Mouse (Mus musculus) embryonic facial prominence, embryonic 15.5 days (tissue): ENCODE measurements around the gene Hdac7. TPM values are rescaled to one million over a fixed set of nuclear protein-coding genes. Genes with fewer than 3 reads are reported as not detected.

Experiments
- ATAC-seq: fragments of 200-750 bp; cut with Nextera tagmentation; 2 replicates; pipeline ENCODE4 v1.8.0; 2017; ENCODE audit warnings: low read depth, moderate TSS enrichment; ENCODE audit not compliant: insufficient number of reproducible peaks, low FRiP score, low TSS enrichment
- H3K27ac ChIP-seq: fragments of 300-500 bp; sonication (generic); replicated peaks from 2 replicates; pipeline ENCODE4 v1.5.1; 2015; ENCODE audit warnings: mild to moderate bottlenecking, inconsistent platforms
- H3K27me3 ChIP-seq: fragments of 300-500 bp; sonication (generic); 2 replicates; pipeline ENCODE4 v1.6.1; 2015; ENCODE audit warnings: inconsistent platforms
- H3K36me3 ChIP-seq: fragments of 300-500 bp; sonication (generic); 2 replicates; pipeline ENCODE4 v1.6.1; 2015; ENCODE audit warnings: mild to moderate bottlenecking, inconsistent platforms
- H3K4me1 ChIP-seq: fragments of 300-500 bp; sonication (generic); 2 replicates; pipeline ENCODE4 v1.6.1; 2015; ENCODE audit warnings: inconsistent platforms
- H3K4me2 ChIP-seq: fragments of 300-500 bp; sonication (generic); replicated peaks from 2 replicates; pipeline ENCODE4 v1.6.1; 2015; ENCODE audit warnings: mild to moderate bottlenecking, inconsistent platforms
- H3K4me3 ChIP-seq: fragments of 300-500 bp; sonication (generic); replicated peaks from 2 replicates; pipeline ENCODE4 v1.5.1; 2015; ENCODE audit warnings: mild to moderate bottlenecking, inconsistent platforms
- H3K9ac ChIP-seq: fragments of 300-500 bp; sonication (generic); 2 replicates; pipeline ENCODE4 v1.6.1; 2015; ENCODE audit warnings: inconsistent platforms
- H3K9me3 ChIP-seq: fragments of 300-500 bp; sonication (generic); replicated peaks from 2 replicates; pipeline ENCODE4 v1.6.1; 2016; ENCODE audit warnings: inconsistent platforms
- WGBS: fragments of 180-500 bp; shearing (Covaris S2); methylation state at CpG from one replicate; pipeline ENCODE4 v1.1.7; 2015; 5-methylcytosine and 5-hydroxymethylcytosine counted together
- polyA plus RNA-seq: library from polyadenylated mRNA; unstranded; fragments of >200 nt; fragmentation: Nextera tagmentation; extraction: Ambion mirVana; gene quantifications from 2 replicates; pipeline ENCODE4 v1.2.1, GENCODE M21; 2015

Gene Hdac7
- polyA plus RNA-seq, 1 experiment from 2014 or later, result 37.9 TPM

GRCm38 (mm10) chr15:97749397-97749796, 94.9 kb downstream of the Hdac7 start:
- Histone ChIP-seq H3K9ac (no peak overlapping the region), H3K4me2 (no peak overlapping the region), H3K36me3 (no peaks in the 10 kb centered on the region), H3K27me3 (no peaks in the 10 kb centered on the region), H3K4me1 (peaks cover 37% of the 10 kb centered on the region), H3K27ac (no peak overlapping the region), H3K9me3 (no peaks in the 10 kb centered on the region), H3K4me3 (no peak overlapping the region)
- no peak for ATAC-seq
- WGBS, result 91% methylated on average over 9 of the region's 9 CpGs

DNA sequence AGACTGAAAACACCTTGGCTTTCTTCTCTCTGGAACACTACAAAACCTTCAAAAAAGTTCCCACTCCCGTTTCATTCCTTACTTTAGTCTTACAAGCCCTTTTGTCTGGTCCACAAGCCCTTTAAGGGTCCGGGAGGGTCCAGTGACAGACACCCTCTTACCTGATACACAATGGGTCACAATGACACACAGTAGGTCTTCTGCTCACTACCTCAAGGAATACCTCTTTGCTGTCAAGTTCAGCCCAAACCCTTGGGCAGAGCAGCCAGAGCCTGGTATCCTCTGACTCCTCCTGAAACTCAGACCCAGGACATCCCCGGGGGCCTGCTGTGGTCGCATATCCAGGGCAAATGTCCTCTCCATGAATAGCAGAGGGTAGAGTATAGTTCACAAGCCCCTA, 95.3 kb downstream of the Hdac7 start:
- H3K4me2 ChIP-seq, result no peak overlapping the region
- H3K27me3 ChIP-seq, result no peaks in the 10 kb centered on the region
- no peaks in the 10 kb centered on the region for H3K9me3 ChIP-seq
- 87% methylated on average over 4 of the region's 4 CpGs for WGBS
- H3K4me3 ChIP-seq, result no peak overlapping the region
- peaks cover 36% of the 10 kb centered on the region for H3K4me1 ChIP-seq
- H3K36me3 ChIP-seq, result no peaks in the 10 kb centered on the region
- H3K9ac ChIP-seq, result no peak overlapping the region
- no peak overlapping the region for H3K27ac ChIP-seq
- no peak for ATAC-seq

DNA sequence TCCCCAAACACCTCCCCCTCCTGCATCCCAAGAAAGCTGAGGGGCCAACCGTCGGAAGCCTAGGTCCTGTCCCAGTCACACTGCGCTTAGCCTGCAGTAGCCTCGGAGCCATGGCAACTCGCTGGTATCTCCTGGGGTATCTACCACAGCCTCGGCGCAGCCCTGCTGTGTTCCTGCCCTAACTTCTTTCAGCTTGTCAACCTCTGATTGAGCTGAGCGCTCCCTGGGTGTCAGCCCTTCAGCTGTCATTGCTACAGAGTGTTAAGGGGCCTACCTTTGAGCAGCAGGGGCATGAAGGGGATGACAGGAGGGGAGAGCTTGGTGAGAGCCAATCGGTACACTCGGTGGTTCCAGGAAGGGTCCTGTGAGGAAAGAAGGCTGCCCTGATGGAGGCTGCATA, 96.0 kb downstream of the Hdac7 start:
- no peaks in the 10 kb centered on the region for H3K36me3 ChIP-seq
- H3K9me3 ChIP-seq, result no peaks in the 10 kb centered on the region
- no peak overlapping the region for H3K27ac ChIP-seq
- H3K4me2 ChIP-seq, result no peak overlapping the region
- no peaks in the 10 kb centered on the region for H3K27me3 ChIP-seq
- H3K4me1 ChIP-seq, result peaks cover 34% of the 10 kb centered on the region
- no peak overlapping the region for H3K4me3 ChIP-seq
- ATAC-seq, result no peak
- 64% methylated on average over 10 of the region's 10 CpGs for WGBS
- no peak overlapping the region for H3K9ac ChIP-seq

- Histone ChIP-seq H3K27me3 (no peaks in the 10 kb centered on the region), H3K9ac (no peak overlapping the region), H3K4me3 (no peak overlapping the region), H3K4me1 (peaks cover 34% of the 10 kb centered on the region), H3K9me3 (no peaks in the 10 kb centered on the region), H3K27ac (no peak overlapping the region), H3K36me3 (no peaks in the 10 kb centered on the region), H3K4me2 (no peak overlapping the region)
- ATAC-seq, result no peak
- 84% methylated on average over 4 of the region's 4 CpGs for WGBS
These were observed 96.8 kb downstream of the Hdac7 start for GRCm38 (mm10) chr15:97747486-97747885.

- Histone ChIP-seq H3K27me3 (no peaks in the 10 kb centered on the region), H3K9me3 (no peaks in the 10 kb centered on the region), H3K4me2 (no peak overlapping the region), H3K9ac (no peak overlapping the region), H3K27ac (no peak overlapping the region), H3K36me3 (no peaks in the 10 kb centered on the region), H3K4me1 (peaks cover 34% of the 10 kb centered on the region), H3K4me3 (no peak overlapping the region)
- WGBS, result 97% methylated on average over 24 of the region's 24 CpGs
- ATAC-seq, result no peak
These were observed 97.6 kb downstream of the Hdac7 start for GRCm38 (mm10) chr15:97746748-97747147.

DNA sequence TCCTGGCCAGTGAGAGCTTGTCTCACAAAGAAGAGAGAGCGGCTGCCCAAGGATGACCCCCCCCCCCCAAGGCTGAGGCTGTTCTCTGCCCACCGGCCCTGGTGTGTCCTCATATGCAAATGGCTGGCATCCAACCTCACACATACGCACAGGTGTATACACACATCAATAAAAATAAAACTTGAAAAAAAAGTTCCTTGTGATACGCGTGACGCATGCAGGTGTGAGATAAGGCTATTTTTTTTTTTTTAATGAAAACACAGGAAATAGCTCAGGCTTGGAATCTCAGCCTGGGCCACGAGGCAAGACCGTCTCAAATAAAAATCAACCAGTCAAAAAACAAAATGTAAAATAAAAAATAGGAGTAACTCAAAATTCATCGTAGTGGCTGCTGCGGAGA, 98.0 kb downstream of the Hdac7 start:
- Histone ChIP-seq H3K4me1 (peaks cover 34% of the 10 kb centered on the region), H3K9me3 (no peaks in the 10 kb centered on the region), H3K27me3 (no peaks in the 10 kb centered on the region), H3K36me3 (no peaks in the 10 kb centered on the region), H3K4me3 (no peak overlapping the region), H3K27ac (no peak overlapping the region), H3K4me2 (no peak overlapping the region), H3K9ac (no peak overlapping the region)
- WGBS, result 90% methylated on average over 10 of the region's 10 CpGs
- no peak for ATAC-seq

- Histone ChIP-seq H3K4me3 (no peak overlapping the region), H3K27me3 (no peaks in the 10 kb centered on the region), H3K4me1 (peaks cover 26% of the 10 kb centered on the region), H3K9ac (no peak overlapping the region), H3K36me3 (no peaks in the 10 kb centered on the region), H3K9me3 (no peaks in the 10 kb centered on the region), H3K27ac (peak overlapping the region; percentile 30; the same call in 1 of the 2 replicates), H3K4me2 (no peak overlapping the region)
- ATAC-seq, result no peak
- WGBS, result 69% methylated on average over 10 of the region's 10 CpGs
These were observed 99.0 kb downstream of the Hdac7 start for GRCm38 (mm10) chr15:97745331-97745730.

DNA sequence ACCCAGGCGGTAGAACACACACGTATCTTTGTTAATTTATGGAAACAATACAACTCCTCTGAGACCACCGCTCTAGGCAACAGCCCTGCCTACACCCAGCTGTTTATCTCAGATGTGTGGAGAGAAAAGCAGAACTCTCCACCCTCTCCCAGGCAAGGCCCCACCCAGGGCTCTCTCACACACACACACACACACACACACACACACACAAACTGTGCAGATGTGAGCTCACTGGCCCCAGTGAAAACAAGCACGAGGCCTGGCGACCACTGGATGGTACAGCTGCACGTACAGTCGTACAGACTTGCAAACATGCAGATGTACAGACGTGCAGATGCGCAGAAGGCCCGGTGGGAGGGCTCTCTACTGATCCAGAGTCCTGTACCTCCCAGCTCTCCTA, 99.4 kb downstream of the Hdac7 start:
- Histone ChIP-seq H3K27me3 (no peaks in the 10 kb centered on the region), H3K36me3 (no peaks in the 10 kb centered on the region), H3K9ac (no peak overlapping the region), H3K4me3 (no peak overlapping the region), H3K4me2 (no peak overlapping the region), H3K4me1 (peaks cover 22% of the 10 kb centered on the region), H3K27ac (peak overlapping the region; percentile 30; the same call in 1 of the 2 replicates), H3K9me3 (no peaks in the 10 kb centered on the region)
- ATAC-seq, result no peak
- 43% methylated on average over 10 of the region's 10 CpGs for WGBS

DNA sequence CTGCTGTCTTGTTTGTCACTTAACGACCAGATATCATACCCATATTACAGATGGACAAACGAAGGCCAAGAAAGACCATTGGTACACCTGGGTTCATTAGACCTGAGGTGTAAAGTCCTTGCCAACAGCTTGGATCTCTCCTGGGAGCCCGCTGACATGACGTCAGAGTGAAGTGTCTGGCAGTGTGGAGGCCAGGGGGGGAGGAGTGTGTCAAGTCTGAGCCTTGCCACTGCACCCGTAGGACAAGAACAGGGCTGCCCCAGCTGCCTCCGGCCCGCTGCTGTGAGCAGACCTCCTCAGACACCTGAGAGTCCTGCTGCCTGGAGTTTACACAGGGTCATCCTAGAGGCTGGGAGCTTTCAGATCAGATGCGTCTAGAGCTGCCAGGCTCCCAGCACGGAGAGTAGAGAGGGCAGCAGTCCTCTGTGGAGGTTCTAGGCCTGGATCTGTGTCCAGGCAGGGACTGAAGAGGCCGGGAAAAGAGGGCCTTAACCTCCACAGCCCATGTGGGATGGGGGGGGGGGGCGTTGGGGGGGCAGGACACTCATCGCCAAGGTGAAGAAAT, 100.3 kb downstream of the Hdac7 start:
- Histone ChIP-seq H3K36me3 (no peaks in the 10 kb centered on the region), H3K4me3 (no peak overlapping the region), H3K9ac (no peak overlapping the region), H3K27me3 (no peaks in the 10 kb centered on the region), H3K4me2 (no peak overlapping the region), H3K27ac (no peak overlapping the region), H3K4me1 (peaks cover 17% of the 10 kb centered on the region), H3K9me3 (no peaks in the 10 kb centered on the region)
- WGBS, result 66% methylated on average over 12 of the region's 12 CpGs
- ATAC-seq, result no peak

- no peak overlapping the region for H3K4me2 ChIP-seq
- H3K27me3 ChIP-seq, result no peaks in the 10 kb centered on the region
- no peak overlapping the region for H3K27ac ChIP-seq
- ATAC-seq, result no peak
- WGBS, result 72% methylated on average over 5 of the region's 5 CpGs
- no peak overlapping the region for H3K9ac ChIP-seq
- peaks cover 13% of the 10 kb centered on the region for H3K4me1 ChIP-seq
- no peaks in the 10 kb centered on the region for H3K36me3 ChIP-seq
- H3K9me3 ChIP-seq, result no peaks in the 10 kb centered on the region
- H3K4me3 ChIP-seq, result no peak overlapping the region
These were observed 101.1 kb downstream of the Hdac7 start for GRCm38 (mm10) chr15:97743210-97743609.
